Mouse (Mus musculus): ENCODE measurements around the gene Jam3. TPM values are rescaled to one million over a fixed set of nuclear protein-coding genes. Genes with fewer than 3 reads are reported as not detected.

The Jam3 gene
- total and polyA plus RNA-seq, 3 experiments = 0.17 to 2.0 (median 0.72) TPM

DNA sequence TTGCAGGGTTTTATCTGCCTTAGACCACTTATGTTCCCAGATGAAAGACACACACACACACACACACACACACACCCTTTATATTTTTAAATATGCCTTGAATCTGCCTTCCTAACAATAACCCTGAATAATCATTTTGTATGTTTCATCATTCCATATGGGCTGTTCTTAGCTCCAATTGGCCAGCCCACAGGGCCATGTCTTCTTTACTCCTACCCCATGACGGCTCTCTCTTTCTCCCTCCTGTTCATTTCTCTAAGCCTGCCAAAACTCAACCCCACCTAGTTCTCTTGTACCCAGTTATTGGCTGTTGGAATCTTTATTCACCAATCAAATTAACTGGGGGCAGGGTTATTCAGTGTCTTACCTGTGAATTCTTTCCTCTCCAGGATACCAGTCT is 65.1 kb downstream of the Jam3 start:
- H3K27me3 ChIP-seq (replicated peaks) = no peaks in the 10 kb centered on the region
- H3K4me3 ChIP-seq (replicated peaks in 1 of 3; ENCODE audit: low read depth in 2 of 3, low read length in 2 of 3, poor library complexity in 1 of 3) = no peak overlapping the region
- dilution Hi-C loops (cut with MboI; ENCODE audit: extremely low pct_ligation_motif_present, extremely low pct_unique_long_range_greater_than_20kb, low sequenced_read_pairs) = no loop called here
- H3K36me3 ChIP-seq (replicated peaks in 1 of 2; ENCODE audit: control insufficient read depth in 1 of 2, insufficient read depth in 1 of 2, low read length in 1 of 2) = peaks cover 77 to 95% of the 10 kb centered on the region in 2 experiments
- no peak overlapping the region for H3K4me2 ChIP-seq (ENCODE audit: insufficient read depth, low read depth, poor library complexity, severe bottlenecking)
- H3K9ac ChIP-seq (ENCODE audit: insufficient read depth, low read depth) = no peak overlapping the region
- in situ Hi-C loops (cut with MboI; ENCODE audit: low pct_ligation_motif_present, low pct_unique_long_range_greater_than_20kb, low sequenced_read_pairs) = no loop called here
- H3K4me1 ChIP-seq (ENCODE audit: control insufficient read depth in 1 of 2, insufficient read depth in 2 of 2) = no peaks in the 10 kb centered on the region
- TF ChIP-seq POLR2AphosphoS2 (IDR thresholded peaks at IDR 0.05; ENCODE audit: low read depth, low read length) (no peak), MYC (IDR thresholded peaks at IDR 0.05; ENCODE audit: low read depth, low read length) (no peak), IRF4 (IDR thresholded peaks at IDR 0.05; ENCODE audit: low read depth, low read length) (no peak), MAFK (IDR thresholded peaks at IDR 0.05; ENCODE audit: insufficient replicate concordance, low read length) (no peak), CHD2 (IDR thresholded peaks at IDR 0.05; ENCODE audit: low read length) (no peak), TBP (conservative IDR thresholded peaks at IDR 0.05; ENCODE audit: low read depth, low read length) (no peak), CTCF (conservative IDR thresholded peaks at IDR 0.05 in 1 of 2, IDR thresholded peaks at IDR 0.05 in 1 of 2; ENCODE audit: low read depth in 2 of 2, low read length in 2 of 2) (no peak), GABPA (IDR thresholded peaks at IDR 0.05; ENCODE audit: insufficient replicate concordance, low read depth, low read length) (no peak), JUN (IDR thresholded peaks at IDR 0.05; ENCODE audit: insufficient read depth, low read depth, low read length) (no peak), ZKSCAN1 (IDR thresholded peaks at IDR 0.05; ENCODE audit: borderline replicate concordance, low read depth, low read length) (no peak), TCF12 (IDR thresholded peaks at IDR 0.05; ENCODE audit: low read depth, low read length) (no peak), MAZ (IDR thresholded peaks at IDR 0.05; ENCODE audit: low read depth, low read length) (no peak), BHLHE40 (IDR thresholded peaks at IDR 0.05; ENCODE audit: low read depth, low read length) (no peak), USF1 (IDR thresholded peaks at IDR 0.05; ENCODE audit: low read depth, low read length) (no peak), PAX5 (IDR thresholded peaks at IDR 0.05; ENCODE audit: low read length) (no peak), MEF2A (IDR thresholded peaks at IDR 0.05; ENCODE audit: borderline replicate concordance, low read depth, low read length) (no peak), E2F4 (IDR thresholded peaks at IDR 0.05; ENCODE audit: insufficient replicate concordance, low read depth, low read length) (no peak)
- H3K9me3 ChIP-seq (replicated peaks; ENCODE audit: low read length) = no peaks in the 10 kb centered on the region
- no peaks in the 10 kb centered on the region for H3K79me2 ChIP-seq (replicated peaks; ENCODE audit: control insufficient read depth, extremely low read depth, insufficient read depth, poor library complexity, severe bottlenecking)
- H3K27ac ChIP-seq (ENCODE audit: insufficient read depth, low read depth) = no peak overlapping the region
- DNase-seq (ENCODE audit: extremely low read depth) = no peak

DNA sequence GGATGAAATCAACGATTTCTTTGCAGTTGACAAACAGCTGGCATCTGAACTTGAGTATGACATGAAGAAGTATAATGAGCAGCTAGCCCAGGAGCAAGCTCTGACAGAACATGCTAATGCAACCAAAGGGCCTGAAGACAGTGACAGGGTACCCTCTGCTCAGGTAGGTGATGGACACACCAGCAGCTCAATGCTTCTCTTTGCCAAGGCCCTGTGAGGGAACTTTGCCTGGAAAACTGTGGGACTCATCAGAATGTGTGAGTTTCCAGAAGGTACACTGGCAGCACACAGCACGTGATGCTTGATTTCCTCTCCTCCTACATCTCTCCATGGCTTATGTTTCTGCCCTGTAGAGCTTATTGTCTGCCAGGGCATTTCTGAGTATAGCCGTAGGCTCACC is 67.8 kb downstream of the Jam3 start:
- H3K9ac ChIP-seq (ENCODE audit: insufficient read depth, low read depth) = no peak overlapping the region
- no peaks in the 10 kb centered on the region for H3K27me3 ChIP-seq (replicated peaks)
- no peaks in the 10 kb centered on the region for H3K79me2 ChIP-seq (replicated peaks; ENCODE audit: control insufficient read depth, extremely low read depth, insufficient read depth, poor library complexity, severe bottlenecking)
- H3K9me3 ChIP-seq (replicated peaks; ENCODE audit: low read length) = no peaks in the 10 kb centered on the region
- H3K27ac ChIP-seq (ENCODE audit: insufficient read depth, low read depth) = no peak overlapping the region
- in situ Hi-C loops (cut with MboI; ENCODE audit: low pct_ligation_motif_present, low pct_unique_long_range_greater_than_20kb, low sequenced_read_pairs) = no loop called here
- DNase-seq (ENCODE audit: extremely low read depth) = no peak
- TF ChIP-seq JUND (conservative IDR thresholded peaks at IDR 0.05; ENCODE audit: low read depth, low read length) = no peak
- TF ChIP-seq SMC3 (IDR thresholded peaks at IDR 0.05; ENCODE audit: low read depth, low read length) = no peak
- no peak for TF ChIP-seq CTCF (conservative IDR thresholded peaks at IDR 0.05 in 1 of 2, IDR thresholded peaks at IDR 0.05 in 1 of 2; ENCODE audit: low read depth in 2 of 2, low read length in 2 of 2)
- no peak for TF ChIP-seq CHD1 (IDR thresholded peaks at IDR 0.05; ENCODE audit: low read depth, low read length)
- no peaks in the 10 kb centered on the region for H3K4me1 ChIP-seq (ENCODE audit: control insufficient read depth in 1 of 2, insufficient read depth in 2 of 2)
- H3K36me3 ChIP-seq (replicated peaks in 1 of 2; ENCODE audit: control insufficient read depth in 1 of 2, insufficient read depth in 1 of 2, low read length in 1 of 2) = peaks cover 79 to 97% of the 10 kb centered on the region in 2 experiments
- dilution Hi-C loops (cut with MboI; ENCODE audit: extremely low pct_ligation_motif_present, extremely low pct_unique_long_range_greater_than_20kb, low sequenced_read_pairs) = no loop called here
- H3K4me2 ChIP-seq (ENCODE audit: insufficient read depth, low read depth, poor library complexity, severe bottlenecking) = no peak overlapping the region
- no peak overlapping the region for H3K4me3 ChIP-seq (replicated peaks in 1 of 3; ENCODE audit: low read depth in 2 of 3, low read length in 2 of 3, poor library complexity in 1 of 3)

Measured in CH12.LX (cell line).